Mouse (Mus musculus) left cerebral cortex, adult 11 months (tissue): Measurements from ENCODE around the gene Padi4.

Experiments used
- DNase-seq: peaks from one replicate; pipeline ENCODE4 v3.0.0; 2022; ENCODE audit warnings: low spot score

Padi4 gene

DNA sequence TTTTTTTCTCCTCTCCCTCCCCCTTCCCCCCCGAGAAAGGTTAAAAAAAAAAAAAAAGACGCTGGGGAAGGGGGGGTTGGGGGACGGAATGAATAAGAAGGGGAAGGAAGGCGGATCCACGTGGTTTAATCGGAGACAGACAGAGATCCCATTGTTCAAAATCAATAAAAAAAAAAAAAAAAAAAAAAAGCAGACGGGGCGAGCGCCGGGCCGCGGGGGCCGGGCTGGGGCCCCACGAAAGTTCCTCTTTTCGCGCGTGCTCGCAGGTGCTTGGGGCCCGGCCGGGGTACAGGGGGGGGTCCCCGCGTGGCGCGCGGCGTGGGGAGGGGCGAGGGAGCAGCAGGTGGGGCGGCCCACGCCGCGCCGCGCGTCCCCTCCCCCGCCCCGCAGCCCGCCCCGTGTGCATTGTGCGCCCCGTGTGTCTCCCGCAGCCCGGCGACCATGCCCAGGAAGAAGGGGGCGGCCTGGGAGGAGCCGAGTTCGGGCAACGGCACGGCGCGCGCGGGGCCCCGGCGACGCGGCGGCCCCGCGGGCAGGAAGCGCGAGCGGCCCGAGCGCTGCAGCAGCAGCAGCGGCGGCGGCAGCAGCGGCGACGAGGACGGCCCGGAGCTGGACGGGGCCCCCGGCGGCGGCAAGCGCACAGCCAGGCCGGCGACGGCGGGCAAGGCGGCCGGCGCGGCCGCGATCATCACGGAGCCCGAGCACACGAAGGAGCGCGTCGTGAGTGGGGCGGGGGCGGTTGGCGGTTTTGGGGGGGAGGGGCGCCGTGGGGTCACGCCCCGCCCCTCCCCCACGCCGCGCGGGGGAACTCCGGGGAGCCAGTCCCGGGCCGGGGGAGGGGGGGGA is 72.1 kb downstream of the Padi4 start:
- DNase-seq: no peak

DNA sequence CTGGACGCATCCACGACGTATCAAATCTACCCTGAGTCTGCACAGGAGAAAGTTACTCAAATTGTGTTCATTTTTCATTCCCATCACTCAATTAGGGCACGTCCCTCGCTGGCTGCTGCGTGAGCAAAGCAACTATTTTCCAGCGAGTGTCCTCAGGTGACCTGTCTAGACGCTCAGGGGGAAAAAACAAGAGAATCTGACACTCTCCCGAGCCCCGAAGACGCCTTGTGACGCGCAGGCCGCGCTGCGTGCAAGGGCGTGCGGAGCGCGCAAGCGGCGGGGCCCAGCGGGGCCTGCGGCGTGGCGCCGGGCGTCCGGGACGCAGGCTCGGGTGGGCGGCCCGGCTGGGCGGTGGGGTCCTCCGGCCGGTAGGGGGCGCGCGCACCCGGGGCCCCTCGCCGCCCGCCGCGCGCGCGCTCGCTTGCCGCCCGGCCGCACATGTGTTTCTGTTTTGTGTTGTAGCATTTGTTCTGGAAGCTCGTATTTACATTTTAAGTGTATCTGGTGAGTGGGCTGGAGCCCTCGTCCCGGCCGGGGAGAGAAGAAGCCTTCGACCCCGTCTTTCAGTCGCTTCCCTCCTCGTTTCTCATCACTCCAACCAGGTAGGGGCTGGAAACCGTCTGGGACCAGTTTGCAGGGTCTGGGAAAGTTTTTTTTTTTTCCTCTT is 72.9 kb downstream of the Padi4 start:
- DNase-seq: peak; percentile 53

DNA sequence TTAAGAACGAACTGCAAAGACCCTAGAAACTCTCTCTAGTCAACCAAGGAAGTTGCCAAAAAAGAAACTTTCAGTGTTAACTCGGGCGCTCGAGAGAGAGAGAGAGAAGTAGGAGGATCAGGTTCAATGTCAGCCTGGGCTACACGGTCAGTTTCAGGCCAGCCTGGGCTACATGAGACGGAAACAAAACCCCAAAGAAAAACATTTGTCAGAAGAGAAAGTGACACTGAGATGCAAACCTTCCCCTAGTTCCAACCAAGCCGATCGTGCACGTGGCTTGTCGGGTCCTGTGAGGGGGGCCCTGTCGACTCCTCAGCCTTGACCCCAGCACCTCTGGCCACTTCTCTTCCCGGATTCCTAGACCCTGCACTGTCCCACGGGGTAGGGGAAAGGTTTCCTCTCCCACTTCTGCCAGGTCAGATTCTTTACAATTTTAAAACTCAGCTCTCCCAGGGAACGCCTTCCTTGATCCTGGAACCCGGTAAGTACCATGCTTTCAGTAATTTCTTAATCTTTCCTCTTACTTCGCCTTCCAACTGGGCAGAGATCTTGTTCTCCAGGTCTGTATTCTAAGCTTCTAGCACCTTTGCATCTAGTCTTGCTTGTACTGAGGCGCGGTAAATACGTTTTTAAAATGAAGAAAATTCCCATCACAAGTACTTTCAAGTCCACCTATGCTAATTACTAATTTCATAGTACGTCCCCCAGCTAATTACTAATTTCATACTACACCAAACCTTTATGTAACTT is 73.6 kb downstream of the Padi4 start, which contains the start of gene Rcc2:
Gene Rcc2, plus strand, starts transcription at position 273 of the 750 bp plus-strand sequence.
- DNase-seq: no peak

DNA sequence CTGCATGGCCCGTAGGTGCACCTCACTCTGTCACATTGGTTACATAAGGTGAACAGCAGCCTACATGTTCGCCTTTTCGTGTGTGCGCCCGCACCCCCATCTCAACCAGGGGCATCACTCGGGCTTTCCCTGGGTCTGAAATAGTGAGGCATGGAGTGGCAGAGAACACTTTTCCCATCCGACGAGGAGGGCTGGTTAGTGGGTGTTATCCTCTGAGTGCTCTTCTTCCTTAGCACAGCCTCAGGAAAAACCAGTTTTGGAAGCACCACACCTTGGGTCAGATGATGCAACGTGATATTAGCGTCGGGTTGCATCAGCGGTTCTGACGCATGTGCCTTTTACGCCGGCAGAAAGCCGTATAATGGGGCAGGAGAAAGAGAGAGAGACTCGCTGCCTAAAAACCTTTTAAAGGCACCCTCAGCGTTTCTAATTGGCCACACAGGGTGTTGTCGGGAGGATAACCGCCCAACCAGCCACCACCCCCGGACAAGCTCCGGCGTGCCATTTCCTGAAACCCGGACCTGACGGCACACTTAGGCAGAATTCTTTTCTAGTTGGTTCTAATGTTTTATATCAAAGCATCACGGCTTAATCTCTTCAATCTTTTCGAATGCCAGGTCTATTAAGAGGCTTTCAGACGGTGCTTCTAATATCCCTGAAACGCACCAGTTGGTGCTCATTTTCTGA is 74.5 kb downstream of the Padi4 start:
- peak; percentile 68 for DNase-seq
